Mouse (Mus musculus) stomach, embryonic 15.5 days (tissue): Measurements from ENCODE around the gene Epha2. TPM values are rescaled to one million over a fixed set of nuclear protein-coding genes. Genes with fewer than 3 reads are reported as not detected.

Source experiments
- ATAC-seq: fragments of 200-750 bp; cut with Nextera tagmentation; 2 replicates; pipeline ENCODE4 v1.8.0; 2017; ENCODE audit warnings: low read depth, moderate number of reproducible peaks, moderate TSS enrichment; ENCODE audit not compliant: insufficient read depth, low FRiP score
- H3K27ac ChIP-seq: fragments of 300-500 bp; sonication (generic); 2 replicates; pipeline ENCODE4 v1.5.1; 2015; ENCODE audit warnings: mild to moderate bottlenecking, inconsistent platforms
- H3K27me3 ChIP-seq: fragments of 300-500 bp; sonication (generic); replicated peaks from 2 replicates; pipeline ENCODE4 v1.6.1; 2015; ENCODE audit warnings: inconsistent platforms
- H3K36me3 ChIP-seq: fragments of 300-500 bp; sonication (generic); 2 replicates; pipeline ENCODE4 v1.6.1; 2015; ENCODE audit warnings: inconsistent platforms
- H3K4me1 ChIP-seq: fragments of 300-500 bp; sonication (generic); 2 replicates; pipeline ENCODE4 v1.6.1; 2015; ENCODE audit warnings: inconsistent platforms
- H3K4me2 ChIP-seq: fragments of 300-500 bp; sonication (generic); 2 replicates; pipeline ENCODE4 v1.6.1; 2015; ENCODE audit warnings: mild to moderate bottlenecking, inconsistent platforms
- H3K4me3 ChIP-seq: fragments of 300-500 bp; sonication (generic); replicated peaks from 2 replicates; pipeline ENCODE4 v1.5.1; 2015; ENCODE audit warnings: inconsistent platforms
- H3K9ac ChIP-seq: fragments of 300-500 bp; sonication (generic); 2 replicates; pipeline ENCODE4 v1.6.1; 2015; ENCODE audit warnings: inconsistent platforms
- H3K9me3 ChIP-seq: fragments of 300-500 bp; sonication (generic); 2 replicates; pipeline ENCODE4 v1.6.1; 2016; ENCODE audit warnings: inconsistent platforms
- WGBS: fragments of 180-500 bp; shearing (Covaris S2); methylation state at CpG from one replicate; pipeline ENCODE4 v1.1.7; 2015; 5-methylcytosine and 5-hydroxymethylcytosine counted together
- polyA plus RNA-seq: library from polyadenylated mRNA; unstranded; fragments of >200 nt; fragmentation: Nextera tagmentation; extraction: Ambion mirVana; gene quantifications from 2 replicates; pipeline ENCODE4 v1.2.1, GENCODE M21; 2015

Gene Epha2
- polyA plus RNA-seq, 1 experiment from 2014 or later = 7.3 TPM

GRCm38 (mm10) chr4:141291571-141292375, 9.3 kb upstream of the Epha2 start:
- H3K9ac ChIP-seq = no peak overlapping the region
- peak overlapping the region; percentile 75 for H3K4me2 ChIP-seq
- H3K4me3 ChIP-seq = peak overlapping the region; percentile 28
- H3K4me1 ChIP-seq = peaks cover 31% of the 10 kb centered on the region
- WGBS = 4% methylated on average over 39 of the region's 47 CpGs
- ATAC-seq = no peak
- H3K27ac ChIP-seq = no peak overlapping the region
- H3K27me3 ChIP-seq = peaks cover 31% of the 10 kb centered on the region
- H3K9me3 ChIP-seq = no peaks in the 10 kb centered on the region
- H3K36me3 ChIP-seq = no peaks in the 10 kb centered on the region

GRCm38 (mm10) chr4:141295774-141296186, 5.3 kb upstream of the Epha2 start:
- Histone ChIP-seq H3K36me3 (no peaks in the 10 kb centered on the region), H3K27ac (no peak overlapping the region), H3K4me1 (peaks cover 20% of the 10 kb centered on the region), H3K4me2 (peak overlapping the region; percentile 19; the same call in 1 of the 2 replicates), H3K9ac (no peak overlapping the region), H3K4me3 (no peak overlapping the region), H3K27me3 (peaks cover 19% of the 10 kb centered on the region; the same call in 1 of the 2 replicates), H3K9me3 (no peaks in the 10 kb centered on the region)
- WGBS = 5% methylated on average over 12 of the region's 15 CpGs
- ATAC-seq = 0 out of 2 replicates have a peak, but pooled peaks have one; percentile 23

GRCm38 (mm10) chr4:141297934-141298333, 3.1 kb upstream of the Epha2 start:
- Histone ChIP-seq H3K9me3 (no peaks in the 10 kb centered on the region), H3K4me1 (peaks cover 29% of the 10 kb centered on the region), H3K4me2 (no peak overlapping the region), H3K36me3 (no peaks in the 10 kb centered on the region), H3K9ac (no peak overlapping the region), H3K27me3 (0 out of 2 replicates have a peak, but pooled peaks cover 15% of the 10 kb centered on the region), H3K27ac (no peak overlapping the region), H3K4me3 (no peak overlapping the region)
- 64% methylated on average over 7 of the region's 7 CpGs for WGBS
- no peak for ATAC-seq

- no peaks in the 10 kb centered on the region for H3K9me3 ChIP-seq
- 66% methylated on average over 13 of the region's 13 CpGs for WGBS
- H3K4me1 ChIP-seq = peaks cover 34% of the 10 kb centered on the region
- no peak overlapping the region for H3K4me3 ChIP-seq
- ATAC-seq = no peak
- H3K27ac ChIP-seq = no peak overlapping the region
- no peaks in the 10 kb centered on the region for H3K36me3 ChIP-seq
- no peak overlapping the region for H3K4me2 ChIP-seq
- no peak overlapping the region for H3K9ac ChIP-seq
- H3K27me3 ChIP-seq = 0 out of 2 replicates have a peak, but pooled peaks cover 8% of the 10 kb centered on the region
These were observed 1.7 kb upstream of the Epha2 start for GRCm38 (mm10) chr4:141299356-141299755.

- no peak for ATAC-seq
- Histone ChIP-seq H3K4me3 (no peak overlapping the region), H3K36me3 (no peaks in the 10 kb centered on the region), H3K27me3 (0 out of 2 replicates have a peak, but pooled peaks cover 8% of the 10 kb centered on the region), H3K4me1 (peaks cover 34% of the 10 kb centered on the region), H3K4me2 (no peak overlapping the region), H3K9me3 (no peaks in the 10 kb centered on the region), H3K9ac (no peak overlapping the region), H3K27ac (no peak overlapping the region)
- WGBS = 58% methylated on average over 4 of the region's 4 CpGs
These were observed 844 bp upstream of the Epha2 start for GRCm38 (mm10) chr4:141300196-141300595.

GRCm38 (mm10) chr4:141301591-141302427, 769 bp downstream of the Epha2 start:
- Histone ChIP-seq H3K4me3 (peak overlapping the region; percentile 69), H3K27me3 (0 out of 2 replicates have a peak, but pooled peaks cover 8% of the 10 kb centered on the region), H3K9ac (peak overlapping the region; percentile 60), H3K4me1 (peaks cover 34% of the 10 kb centered on the region), H3K36me3 (no peaks in the 10 kb centered on the region), H3K4me2 (peak overlapping the region; percentile 93), H3K9me3 (no peaks in the 10 kb centered on the region), H3K27ac (peak overlapping the region; percentile 78)
- under 1% methylated on average over 51 of the region's 51 CpGs for WGBS
- ATAC-seq = no peak; the same call in 1 of the 2 replicates

GRCm38 (mm10) chr4:141302428-141303401, 1.7 kb downstream of the Epha2 start:
- peak overlapping the region; percentile 93 for H3K4me2 ChIP-seq

GRCm38 (mm10) chr4:141303402-141304222, 2.6 kb downstream of the Epha2 start:
- 0 out of 2 replicates have a peak overlapping the region, but pooled peaks have one; percentile 6 for H3K9ac ChIP-seq
- H3K4me2 ChIP-seq = peak overlapping the region; percentile 93
- H3K27me3 ChIP-seq = 0 out of 2 replicates have a peak, but pooled peaks cover 8% of the 10 kb centered on the region
- H3K9me3 ChIP-seq = no peaks in the 10 kb centered on the region
- WGBS = 58% methylated on average over 7 of the region's 7 CpGs
- ATAC-seq = no peak
- 0 out of 2 replicates have a peak, but pooled peaks cover 4% of the 10 kb centered on the region for H3K36me3 ChIP-seq
- peak overlapping the region; percentile 69 for H3K4me3 ChIP-seq
- H3K27ac ChIP-seq = no peak overlapping the region
- H3K4me1 ChIP-seq = peaks cover 34% of the 10 kb centered on the region

More at GRCm38 (mm10) chr4:141302428-141303401, 1.7 kb downstream of the Epha2 start:
- 0 out of 2 replicates have a peak, but pooled peaks cover 8% of the 10 kb centered on the region for H3K27me3 ChIP-seq
- peaks cover 34% of the 10 kb centered on the region for H3K4me1 ChIP-seq
- peak overlapping the region; percentile 60 for H3K9ac ChIP-seq
- no peak for ATAC-seq
- no peaks in the 10 kb centered on the region for H3K36me3 ChIP-seq
- peak overlapping the region; percentile 78 for H3K27ac ChIP-seq
- WGBS = 16% methylated on average over 27 of the region's 27 CpGs
- H3K4me3 ChIP-seq = peak overlapping the region; percentile 69
- H3K9me3 ChIP-seq = no peaks in the 10 kb centered on the region

GRCm38 (mm10) chr4:141304223-141304611, 3.2 kb downstream of the Epha2 start:
- ATAC-seq = no peak
- H3K4me3 ChIP-seq = peak overlapping the region; percentile 69; the same call in 1 of the 2 replicates
- H3K36me3 ChIP-seq = 0 out of 2 replicates have a peak, but pooled peaks cover 7% of the 10 kb centered on the region
- no peak overlapping the region for H3K27ac ChIP-seq
- 0 out of 2 replicates have a peak, but pooled peaks cover 8% of the 10 kb centered on the region for H3K27me3 ChIP-seq
- 0 out of 2 replicates have a peak overlapping the region, but pooled peaks have one; percentile 6 for H3K9ac ChIP-seq
- peaks cover 34% of the 10 kb centered on the region for H3K4me1 ChIP-seq
- H3K4me2 ChIP-seq = peak overlapping the region; percentile 93; the same call in 1 of the 2 replicates
- WGBS = 65% methylated on average over 4 of the region's 4 CpGs
- no peaks in the 10 kb centered on the region for H3K9me3 ChIP-seq

GRCm38 (mm10) chr4:141306057-141306456, 5.0 kb downstream of the Epha2 start:
- no peak overlapping the region for H3K4me3 ChIP-seq
- H3K36me3 ChIP-seq = 0 out of 2 replicates have a peak, but pooled peaks cover 7% of the 10 kb centered on the region
- 62% methylated on average over 8 of the region's 8 CpGs for WGBS
- H3K27ac ChIP-seq = no peak overlapping the region
- ATAC-seq = no peak
- H3K4me1 ChIP-seq = peaks cover 47% of the 10 kb centered on the region
- H3K9me3 ChIP-seq = no peaks in the 10 kb centered on the region
- no peak overlapping the region for H3K9ac ChIP-seq
- no peak overlapping the region for H3K4me2 ChIP-seq
- 0 out of 2 replicates have a peak, but pooled peaks cover 5% of the 10 kb centered on the region for H3K27me3 ChIP-seq
